Mouse (Mus musculus) neural tube, embryonic 11.5 days (tissue): ENCODE results near the gene Mllt6. TPM values are rescaled to one million over a fixed set of nuclear protein-coding genes. Genes with fewer than 3 reads are reported as not detected.
A peak's percentile ranks its signal among the peaks of the same experiment; 100 is the strongest.

Experiments used
- ATAC-seq: fragments of 200-750 bp; cut with Nextera tagmentation; 2 replicates; pipeline ENCODE4 v1.8.0; 2017; ENCODE audit warnings: moderate number of reproducible peaks, mild to moderate bottlenecking, moderate TSS enrichment, moderate library complexity; ENCODE audit not compliant: insufficient read depth, low FRiP score, low TSS enrichment
- DNase-seq: peaks from one replicate; pipeline ENCODE4 v3.0.0-alpha.2; 2015; ENCODE audit warnings: low spot score
- H3K27ac ChIP-seq: fragments of 300-500 bp; sonication (generic); 2 replicates; pipeline ENCODE4 v1.5.1; 2014; ENCODE audit warnings: low read depth, mild to moderate bottlenecking, low read length
- H3K27me3 ChIP-seq: fragments of 300-500 bp; sonication (generic); 2 replicates; pipeline ENCODE4 v1.6.1; 2014; ENCODE audit warnings: mild to moderate bottlenecking, low read length, mixed read lengths; ENCODE audit not compliant: control insufficient read depth, insufficient read depth
- H3K36me3 ChIP-seq: fragments of 300-500 bp; sonication (generic); 2 replicates; pipeline ENCODE4 v1.6.1; 2014; ENCODE audit warnings: mild to moderate bottlenecking, low read length, moderate library complexity, mixed read lengths; ENCODE audit not compliant: control insufficient read depth, insufficient read depth
- H3K4me1 ChIP-seq: fragments of 300-500 bp; sonication (generic); 2 replicates; pipeline ENCODE4 v1.6.1; 2014; ENCODE audit warnings: low read length, mixed read lengths; ENCODE audit not compliant: control insufficient read depth, insufficient read depth
- H3K4me2 ChIP-seq: fragments of 300-500 bp; sonication (generic); 2 replicates; pipeline ENCODE4 v1.6.1; 2014; ENCODE audit warnings: low read depth, mild to moderate bottlenecking, moderate library complexity
- H3K4me3 ChIP-seq: fragments of 300-500 bp; sonication (generic); 2 replicates; pipeline ENCODE4 v1.5.1; 2014; ENCODE audit warnings: low read depth, low read length
- H3K9ac ChIP-seq: fragments of 300-500 bp; sonication (generic); 2 replicates; pipeline ENCODE4 v1.6.1; 2014; ENCODE audit warnings: mild to moderate bottlenecking, low read length
- H3K9me3 ChIP-seq: fragments of 300-500 bp; sonication (generic); 2 replicates; pipeline ENCODE4 v1.6.1; 2016; ENCODE audit warnings: low read length; ENCODE audit not compliant: control insufficient read depth
- WGBS: fragments of 180-500 bp; shearing (Covaris S2); extraction: QIAGEN DNeasy Blood & Tissue Kit; methylation state at CpG from one replicate; pipeline ENCODE4 v1.1.7; 2014; 5-methylcytosine and 5-hydroxymethylcytosine counted together
- polyA plus RNA-seq: library from polyadenylated mRNA; unstranded; fragments of >200 nt; fragmentation: Nextera tagmentation; extraction: Ambion mirVana; gene quantifications from 2 replicates; pipeline ENCODE4 v1.2.1, GENCODE M21; 2014

The Mllt6 gene
- polyA plus RNA-seq, 1 experiment from 2014 or later: 4.5 TPM

DNA sequence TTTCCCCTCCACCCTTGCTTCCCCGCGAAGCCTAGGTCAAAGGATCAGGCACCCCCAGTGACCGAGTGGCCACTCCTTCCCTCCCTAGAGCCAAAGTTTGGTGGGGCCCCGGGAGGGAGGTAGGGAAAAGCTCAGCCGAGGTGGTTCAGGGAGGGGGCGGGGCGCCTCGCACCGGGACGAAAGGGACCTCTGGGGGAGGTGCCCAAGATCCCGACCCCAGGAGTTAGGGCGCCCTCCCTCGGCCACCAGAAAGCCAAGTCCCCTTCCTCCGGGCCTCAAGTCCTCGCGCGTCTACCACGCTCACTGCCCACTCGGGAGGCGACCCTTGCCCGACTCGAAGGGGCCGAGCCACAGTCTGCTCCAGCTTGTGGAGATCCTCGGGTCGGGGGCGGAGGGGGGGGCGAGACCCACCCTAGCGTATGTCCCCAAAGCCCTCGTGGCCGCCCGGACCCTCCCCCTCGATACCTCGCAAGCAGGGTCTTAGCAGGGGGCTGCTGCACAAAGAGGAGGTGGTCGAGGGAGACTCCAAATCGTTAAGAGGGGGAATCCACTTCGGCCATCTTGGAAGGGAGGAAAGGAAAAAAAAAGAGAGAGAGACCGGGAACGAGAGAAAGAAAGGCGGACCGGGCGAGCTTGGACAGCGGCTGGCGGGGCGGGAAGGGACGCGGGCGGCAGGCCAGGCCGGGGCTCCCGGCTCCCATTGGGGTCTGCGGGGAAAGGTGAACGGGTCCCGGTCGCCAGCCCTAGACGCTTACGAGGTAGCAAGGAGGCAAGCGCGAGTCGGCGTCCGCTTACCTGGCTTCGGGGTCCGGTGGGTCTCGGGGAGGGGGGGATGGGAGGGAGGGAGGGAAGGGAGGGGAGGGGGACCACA is 35.8 kb downstream of the Mllt6 start:
- Histone ChIP-seq H3K9ac (peak overlapping the region; percentile 95), H3K9me3 (no peaks in the 10 kb centered on the region), H3K4me3 (peak overlapping the region; percentile 79), H3K36me3 (no peaks in the 10 kb centered on the region), H3K4me2 (peak overlapping the region; percentile 93), H3K27ac (peak overlapping the region; percentile 97), H3K4me1 (peaks cover 59% of the 10 kb centered on the region), H3K27me3 (no peaks in the 10 kb centered on the region)
- peak; percentile 1; the same call in 1 of the 2 replicates for ATAC-seq
- peak; percentile 81 for DNase-seq
- under 1% methylated on average over 49 of the region's 63 CpGs for WGBS

DNA sequence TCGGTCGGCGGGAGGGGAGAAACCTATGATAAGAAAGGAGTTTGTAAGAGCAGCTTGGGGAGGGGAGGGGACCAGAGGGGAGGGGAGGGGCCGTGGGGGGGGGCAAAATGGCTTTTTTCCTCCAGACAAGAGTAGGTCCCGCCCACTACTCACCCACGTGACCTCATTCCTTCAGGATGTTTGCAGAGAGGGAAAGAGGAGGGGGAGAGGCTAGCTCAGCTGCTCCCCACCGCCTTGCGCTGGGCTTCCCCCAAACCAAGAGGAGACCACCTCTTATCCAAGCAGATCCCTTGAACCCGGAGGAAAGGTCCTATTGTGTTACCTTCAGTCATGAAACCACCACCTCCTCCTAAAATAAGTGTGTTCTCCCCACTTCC is 36.4 kb downstream of the Mllt6 start:
- Histone ChIP-seq H3K9ac (peak overlapping the region; percentile 95), H3K4me1 (peaks cover 63% of the 10 kb centered on the region), H3K27me3 (no peaks in the 10 kb centered on the region), H3K4me3 (peak overlapping the region; percentile 79), H3K4me2 (peak overlapping the region; percentile 93), H3K36me3 (no peaks in the 10 kb centered on the region), H3K9me3 (no peaks in the 10 kb centered on the region), H3K27ac (peak overlapping the region; percentile 97)
- ATAC-seq: peak; percentile 45
- DNase-seq: peak; percentile 93
- WGBS: 0% methylated on average over 6 of the region's 9 CpGs

DNA sequence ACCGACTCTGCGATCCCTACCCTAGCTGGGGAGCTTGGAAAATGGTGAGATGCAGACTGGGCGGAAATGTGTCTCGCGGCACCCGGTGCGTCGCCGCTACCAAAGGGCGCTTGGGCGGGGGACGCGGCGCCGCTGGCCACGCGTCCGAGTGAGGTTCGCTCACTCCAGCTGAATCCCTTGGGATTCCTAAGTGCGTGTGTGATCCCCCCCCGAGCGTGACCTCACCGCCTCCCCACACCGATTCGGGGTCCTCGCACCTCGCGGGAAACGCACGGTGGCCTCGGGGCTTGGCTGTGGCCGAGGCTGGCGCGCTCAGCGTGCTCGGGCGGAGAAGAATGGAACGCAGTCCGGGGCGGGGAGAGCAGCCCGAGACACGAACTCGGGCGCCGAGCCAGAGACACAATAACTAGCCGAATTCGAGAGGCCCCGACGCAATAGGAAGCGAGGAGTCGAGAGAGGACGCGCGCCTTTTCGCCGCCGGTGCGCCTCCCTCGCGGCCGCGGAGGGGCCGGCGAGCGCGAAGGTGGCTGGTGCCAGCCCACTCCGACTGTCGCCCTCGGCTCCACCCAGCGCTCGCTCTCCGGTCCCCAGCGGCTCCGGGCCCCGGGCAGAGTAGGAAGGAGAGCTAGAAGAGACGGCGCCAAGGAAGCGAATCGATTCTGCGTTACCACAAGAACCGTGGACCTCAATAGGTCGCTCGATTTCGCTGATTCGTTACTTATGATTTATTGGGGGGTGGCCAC is 37.0 kb downstream of the Mllt6 start, which contains the start of gene Pcgf2:
Gene Pcgf2 (minus strand): TSS at position 495 of the 743 bp plus-strand sequence.
- peak within 1 kb of the TSS; percentile 95 for H3K9ac ChIP-seq
- H3K4me2 ChIP-seq: peak within 1 kb of the TSS; percentile 93
- no peaks in the 10 kb centered on the region for H3K27me3 ChIP-seq
- peak within 1 kb of the TSS; percentile 79 for H3K4me3 ChIP-seq
- ATAC-seq: peak; percentile 10
- H3K9me3 ChIP-seq: no peaks in the 10 kb centered on the region
- peak within 1 kb of the TSS; percentile 97 for H3K27ac ChIP-seq
- no peaks in the 10 kb centered on the region for H3K36me3 ChIP-seq
- H3K4me1 ChIP-seq: peaks cover 57% of the 10 kb centered on the region
- WGBS: under 1% methylated on average over 85 of the region's 85 CpGs
- DNase-seq: peak; percentile 82

GRCm38 (mm10) chr11:97700746-97701580 is 37.7 kb downstream of the Mllt6 start:
- H3K4me1 ChIP-seq: peaks cover 49% of the 10 kb centered on the region
- no peaks in the 10 kb centered on the region for H3K9me3 ChIP-seq
- H3K4me2 ChIP-seq: peak overlapping the region; percentile 93
- H3K36me3 ChIP-seq: no peaks in the 10 kb centered on the region
- ATAC-seq: no peak
- peak overlapping the region; percentile 97 for H3K27ac ChIP-seq
- peak overlapping the region; percentile 79 for H3K4me3 ChIP-seq
- H3K9ac ChIP-seq: peak overlapping the region; percentile 88
- peak; percentile 60 for DNase-seq
- no peaks in the 10 kb centered on the region for H3K27me3 ChIP-seq
- 16% methylated on average over 30 of the region's 30 CpGs for WGBS

DNA sequence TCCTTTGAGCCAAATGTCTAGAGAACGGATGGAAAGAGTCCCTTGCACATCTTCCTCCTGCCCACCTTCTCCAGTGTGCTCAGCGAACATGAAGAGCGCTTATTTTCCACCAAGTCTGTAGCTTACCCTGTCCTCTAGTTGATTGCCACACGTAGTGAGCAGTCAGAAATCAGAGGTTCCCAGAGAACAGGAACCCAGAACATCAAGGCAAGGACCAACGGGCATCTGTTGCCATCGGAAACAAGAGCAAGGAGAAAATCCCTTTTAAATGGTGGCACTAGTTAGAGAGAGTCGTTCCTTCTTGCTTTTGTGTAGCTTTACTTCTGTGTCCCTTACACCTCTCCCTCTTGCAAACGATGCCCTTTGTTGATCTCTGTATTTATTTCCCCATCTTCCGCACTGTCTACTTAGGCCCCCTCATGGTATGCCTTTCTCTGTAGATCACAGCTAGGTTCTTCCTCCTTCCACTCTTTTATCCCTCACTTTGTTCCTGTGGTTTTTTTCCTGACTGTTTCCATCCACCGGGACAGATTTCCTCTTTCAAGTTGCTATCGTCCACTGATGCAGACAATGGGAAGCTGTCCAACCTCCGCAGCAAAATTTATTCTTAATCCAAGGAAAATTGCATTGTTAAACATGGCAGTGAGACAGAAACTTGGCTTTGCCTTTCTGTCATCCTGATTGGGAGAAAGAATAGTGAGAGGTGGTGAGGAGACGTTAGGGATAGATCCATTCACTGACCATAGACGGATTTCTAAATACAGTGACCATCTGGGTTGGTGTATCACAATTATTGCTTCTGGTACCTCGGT is 38.6 kb downstream of the Mllt6 start:
- no peak overlapping the region for H3K9ac ChIP-seq
- no peak for ATAC-seq
- H3K27ac ChIP-seq: no peak overlapping the region

DNA sequence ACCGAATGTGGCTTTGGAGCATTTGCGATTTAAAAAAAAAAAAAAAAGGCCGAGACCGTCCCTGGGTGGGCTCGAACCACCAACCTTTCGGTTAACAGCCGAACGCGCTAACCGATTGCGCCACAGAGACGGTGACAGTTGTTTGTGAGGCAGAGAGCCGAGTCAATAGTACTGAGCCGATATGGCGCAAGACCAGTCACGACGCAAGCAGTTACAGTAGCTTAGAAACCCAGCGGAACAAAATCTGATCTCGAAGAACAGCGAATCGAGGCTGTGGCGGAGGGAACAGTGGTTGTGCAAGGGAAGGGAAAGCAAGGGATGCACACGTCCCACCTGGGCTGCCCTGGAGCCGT is 39.2 kb downstream of the Mllt6 start:
- Histone ChIP-seq H3K27ac (peak overlapping the region; percentile 79), H3K4me1 (peaks cover 35% of the 10 kb centered on the region), H3K9me3 (no peaks in the 10 kb centered on the region), H3K9ac (peak overlapping the region; percentile 66), H3K36me3 (peaks cover 7% of the 10 kb centered on the region), H3K4me2 (peak overlapping the region; percentile 93), H3K4me3 (peak overlapping the region; percentile 83), H3K27me3 (no peaks in the 10 kb centered on the region)
- DNase-seq: peak; percentile 89
- ATAC-seq: no peak
- under 1% methylated on average over 24 of the region's 24 CpGs for WGBS

More for the DNA sequence above, 38.6 kb downstream of the Mllt6 start:
- Histone ChIP-seq H3K4me3 (peak overlapping the region; percentile 83), H3K36me3 (peaks cover 1% of the 10 kb centered on the region; the same call in 1 of the 2 replicates), H3K4me2 (peak overlapping the region; percentile 93), H3K27me3 (no peaks in the 10 kb centered on the region), H3K9me3 (no peaks in the 10 kb centered on the region), H3K4me1 (peaks cover 41% of the 10 kb centered on the region)
- DNase-seq: no peak
- WGBS: 54% methylated on average over 15 of the region's 15 CpGs

GRCm38 (mm10) chr11:97703039-97703826 is 40.0 kb downstream of the Mllt6 start, which contains the start of gene Psmb3:
Gene Psmb3, plus strand, starts transcription at chr11:97703399.
- DNase-seq (peak; percentile 95), ATAC-seq (peak; percentile 77)
- WGBS: under 1% methylated on average over 35 of the region's 35 CpGs
- Histone ChIP-seq H3K4me1 (peaks cover 26% of the 10 kb centered on the region), H3K9me3 (no peaks in the 10 kb centered on the region), H3K27ac (peak within 1 kb of the TSS; percentile 79), H3K36me3 (peaks cover 7% of the 10 kb centered on the region), H3K4me2 (peak within 1 kb of the TSS; percentile 93), H3K9ac (peak within 1 kb of the TSS; percentile 84), H3K4me3 (peak within 1 kb of the TSS; percentile 83), H3K27me3 (no peaks in the 10 kb centered on the region)
